Mouse (Mus musculus): ENCODE results near the gene Mettl6.
A peak's percentile ranks its signal among the peaks of the same experiment; 100 is the strongest.

The Mettl6 gene

DNA sequence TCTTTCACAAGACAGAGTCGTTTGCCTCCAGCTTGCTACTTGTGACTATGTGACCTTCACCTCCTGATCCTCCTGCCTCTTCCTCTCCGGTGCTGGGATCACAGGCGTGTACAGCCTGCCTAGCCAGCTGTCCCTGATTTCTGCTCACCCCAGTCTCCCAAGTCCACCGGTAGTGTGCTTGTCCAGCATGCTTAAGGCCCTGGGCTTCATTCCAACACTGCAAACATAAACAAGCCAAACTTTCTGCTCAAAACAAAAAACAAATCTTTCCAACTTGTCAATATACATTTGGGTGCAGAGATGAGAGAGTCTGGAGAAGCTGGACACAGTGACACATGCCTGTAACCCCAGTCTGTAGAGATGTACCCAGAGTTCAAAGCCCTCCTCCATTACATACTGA lies 62.4 kb downstream of the Mettl6 start:
- DNase-seq (ENCODE audit: low spot score), result no peak

DNA sequence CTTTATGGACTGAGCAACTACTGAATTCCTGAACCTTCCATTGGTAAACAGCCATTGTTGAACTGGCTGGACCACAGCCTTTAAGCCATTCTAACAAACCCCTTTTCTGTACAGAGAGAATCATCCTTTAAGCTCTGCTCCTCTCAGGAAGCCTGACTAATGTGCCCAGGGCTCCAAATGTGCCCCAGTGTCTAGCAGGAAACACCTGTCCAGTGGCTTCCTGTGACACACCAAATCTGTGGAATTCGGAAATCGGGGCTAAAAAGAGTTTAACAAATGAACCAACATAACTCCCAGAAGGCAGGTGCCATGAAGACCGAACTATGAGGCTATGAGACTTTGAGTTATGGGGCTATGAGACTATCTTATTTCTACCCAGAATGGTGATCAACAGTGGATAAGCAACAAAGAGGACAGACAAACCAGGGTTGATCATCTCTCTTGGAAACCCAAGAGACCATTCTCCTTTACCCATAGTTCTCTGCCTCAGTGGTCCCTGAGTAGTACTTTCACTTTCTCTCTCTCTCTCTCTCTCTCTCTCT lies 63.0 kb downstream of the Mettl6 start:
- no peak for DNase-seq (ENCODE audit: low spot score)

DNA sequence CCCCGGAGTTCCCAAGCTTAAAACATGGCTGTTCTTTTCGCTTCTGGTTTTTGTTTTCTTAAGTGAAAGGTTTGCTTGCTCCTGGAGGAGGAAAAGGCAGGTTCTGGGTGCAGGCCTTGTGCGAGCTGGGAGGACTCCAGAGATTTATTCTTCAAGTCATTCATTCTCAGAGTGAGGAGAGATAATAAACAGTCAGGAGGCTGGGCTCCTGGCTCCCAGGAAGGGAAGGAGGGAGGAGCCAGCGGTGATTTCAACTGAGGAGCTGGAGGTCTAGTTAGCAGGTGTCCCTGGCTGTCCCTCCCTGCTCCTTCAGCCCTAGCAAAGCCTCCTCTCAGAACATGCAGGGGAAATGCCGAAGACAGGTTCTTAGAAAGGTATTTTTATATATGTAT lies 65.8 kb downstream of the Mettl6 start:
- no peak for DNase-seq (ENCODE audit: low spot score)

DNA sequence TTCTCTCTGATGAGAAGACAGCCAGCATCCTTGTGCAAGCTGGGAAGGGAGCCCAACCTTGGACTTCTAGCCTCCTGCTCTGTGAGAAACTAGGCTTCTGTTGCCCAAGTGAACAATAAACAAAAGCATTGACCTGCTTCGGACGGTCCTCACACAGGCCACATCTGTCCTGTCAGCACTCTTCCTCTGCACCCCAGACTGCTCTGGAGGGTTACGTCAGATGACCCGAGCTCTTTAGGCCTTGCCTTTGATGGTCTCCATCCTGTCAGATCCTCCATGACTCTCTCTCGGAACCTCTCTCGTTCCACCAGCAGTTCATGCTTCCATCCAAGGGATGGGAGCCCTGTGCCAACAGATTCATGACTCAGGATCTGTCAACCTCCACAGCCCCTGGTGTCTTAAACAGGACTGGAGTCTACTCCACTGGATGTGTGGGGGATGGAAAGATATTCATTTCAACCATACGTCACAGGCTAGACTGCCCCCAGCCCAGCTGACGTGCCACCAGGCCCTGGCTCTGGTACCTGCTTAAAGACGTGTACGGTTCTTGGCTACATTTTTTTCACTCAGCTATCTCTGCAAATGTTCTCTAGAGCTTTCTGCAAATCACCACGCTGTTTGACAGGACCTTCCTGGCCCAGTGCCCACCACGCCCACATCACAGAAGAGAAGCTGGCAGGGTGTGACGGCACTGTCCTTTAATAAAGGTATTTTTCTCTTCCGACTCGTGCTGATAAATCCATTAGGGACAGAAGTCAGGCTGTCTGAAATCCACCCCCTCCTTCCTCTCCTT lies 66.4 kb downstream of the Mettl6 start:
- peak; percentile 50 for DNase-seq (ENCODE audit: low spot score)

Data from urinary bladder, postnatal 25 days (tissue).